7 mouse cellular contexts compared by ENCODE assay signal in genomic region chr12:109528263-109528545, GRCm38 (mm10).
DNase-seq lines count a peak whose midpoint lies in the region; ATAC-seq lines count a peak whose summit lies in the region.

No protein-coding gene starts in this region.

- peaks cover 30% of the 10 kb centered on the region for H3K4me1 ChIP-seq in megakaryocyte, embryonic 14.5 days
- no peaks in the 10 kb centered on the region for H3K4me1 ChIP-seq in forebrain, embryonic 16.5 days (replicated peaks; ENCODE audit: control insufficient read depth, insufficient read depth, low read length)
- peaks cover 9% of the 10 kb centered on the region for H3K4me1 ChIP-seq in neural tube, embryonic 13.5 days (replicated peaks)

- no peak overlapping the region for H3K27ac ChIP-seq in forebrain, embryonic 16.5 days (ENCODE audit: low read length)
- H3K27ac ChIP-seq in neural tube, embryonic 13.5 days (replicated peaks): no peak overlapping the region

- no peak for ATAC-seq in megakaryocyte, adult 5-6 weeks (ENCODE audit: poor library complexity, severe bottlenecking)
- ATAC-seq in forebrain, embryonic 16.5 days: no peak
- no peak for ATAC-seq in neural tube, embryonic 13.5 days (ENCODE audit: low read depth)
- ATAC-seq in granulocyte monocyte progenitor cell, adult 5-6 weeks (replicated peaks; ENCODE audit: poor library complexity, severe bottlenecking): no peak

- H3K9ac ChIP-seq in forebrain, embryonic 16.5 days (replicated peaks; ENCODE audit: low read depth, low read length): no peak overlapping the region
- H3K9ac ChIP-seq in neural tube, embryonic 13.5 days: peak overlapping the region; percentile 38; the same call in 1 of the 2 replicates

- peaks cover 32% of the 10 kb centered on the region for H3K27me3 ChIP-seq in megakaryocyte, embryonic 14.5 days (replicated peaks)
- no peaks in the 10 kb centered on the region for H3K27me3 ChIP-seq in forebrain, embryonic 16.5 days (replicated peaks; ENCODE audit: control insufficient read depth, insufficient read depth, low read length)
- H3K27me3 ChIP-seq in neural tube, embryonic 13.5 days: 0 out of 2 replicates have a peak, but pooled peaks cover 4% of the 10 kb centered on the region

- 51% methylated on average over 27 of the region's 27 CpGs for WGBS in forebrain, embryonic 16.5 days
- 39% methylated on average over 27 of the region's 27 CpGs for WGBS in neural tube, embryonic 13.5 days

- DNase-seq in kidney, postnatal 36 days: peak; percentile 21 to 53
- DNase-seq in adipocyte (ENCODE audit: low spot score): no peak

- H3K4me2 ChIP-seq in forebrain, embryonic 16.5 days (ENCODE audit: low read length): peak overlapping the region; percentile 47
- peak overlapping the region; percentile 54 for H3K4me2 ChIP-seq in neural tube, embryonic 13.5 days

- H3K36me3 ChIP-seq in megakaryocyte, embryonic 14.5 days (replicated peaks; ENCODE audit: low read length): peaks cover 3% of the 10 kb centered on the region
- no peaks in the 10 kb centered on the region for H3K36me3 ChIP-seq in forebrain, embryonic 16.5 days (ENCODE audit: control insufficient read depth, insufficient read depth)
- H3K36me3 ChIP-seq in neural tube, embryonic 13.5 days: no peaks in the 10 kb centered on the region

- peak overlapping the region; percentile 62 for H3K4me3 ChIP-seq in megakaryocyte, embryonic 14.5 days (replicated peaks)
- H3K4me3 ChIP-seq in forebrain, embryonic 16.5 days (replicated peaks; ENCODE audit: low read length): peak overlapping the region; percentile 30
- H3K4me3 ChIP-seq in neural tube, embryonic 13.5 days: peak overlapping the region; percentile 26

- H3K9me3 ChIP-seq in megakaryocyte, embryonic 14.5 days: peaks cover 45% of the 10 kb centered on the region
- H3K9me3 ChIP-seq in forebrain, embryonic 16.5 days (ENCODE audit: control insufficient read depth, low read length): peaks cover 31% of the 10 kb centered on the region
- peaks cover 37% of the 10 kb centered on the region for H3K9me3 ChIP-seq in neural tube, embryonic 13.5 days
